Comparison of ENCODE assay signal across 50 mouse cellular contexts in genomic region chr5:129690528-129690927, GRCm38 (mm10). TPM values are rescaled to one million over a fixed set of nuclear protein-coding genes. Genes with fewer than 3 reads are reported as not detected.
"Had no signal": no experiment of that assay in that cellular context is flagged by ENCODE, and none has a peak within 500 bp of the region (broad histone marks: within the 10 kb centered on the region; RNA-seq: fewer than 3 reads in every experiment).

No protein-coding gene starts in this region.

- H3K9ac ChIP-seq: heart, embryonic 13.5 days; heart, embryonic 15.5 days; hindbrain, embryonic 12.5 days; hindbrain, embryonic 13.5 days; hindbrain, embryonic 14.5 days; hindbrain, embryonic 15.5 days; intestine, embryonic 15.5 days; kidney, embryonic 15.5 days had no signal

- H3K9me3 ChIP-seq: heart, embryonic 10.5 days; heart, embryonic 13.5 days; heart, embryonic 15.5 days; hindbrain, embryonic 10.5 days; hindbrain, embryonic 12.5 days; hindbrain, embryonic 13.5 days; hindbrain, embryonic 15.5 days; intestine, embryonic 15.5 days; kidney, embryonic 15.5 days had no signal

- H3K4me3 ChIP-seq: heart, embryonic 10.5 days; heart, embryonic 13.5 days; heart, embryonic 15.5 days; hindbrain, embryonic 10.5 days; hindbrain, embryonic 12.5 days; hindbrain, embryonic 13.5 days; hindbrain, embryonic 15.5 days; intestine, embryonic 15.5 days; kidney, embryonic 15.5 days; layer of hippocampus, adult 2 months had no signal

- ATAC-seq: hindbrain, embryonic 16.5 days; hindbrain, postnatal 0 days; inflammation-experienced regulatory T-cells, adult 6 months; intestine, embryonic 15.5 days; intestine, embryonic 16.5 days; intestine, postnatal 0 days had no signal

- H3K4me1 ChIP-seq: heart, embryonic 10.5 days; heart, embryonic 13.5 days; heart, embryonic 15.5 days; hindbrain, embryonic 10.5 days; hindbrain, embryonic 12.5 days; hindbrain, embryonic 13.5 days; hindbrain, embryonic 15.5 days; intestine, embryonic 15.5 days; kidney, embryonic 15.5 days had no signal

- DNase-seq: heart, postnatal 10 days; heart, postnatal 14 days; heart, postnatal 36 days; heart, postnatal 4 days; kidney, adult 11 months; kidney, adult 18-20 months; kidney, adult 2 months; kidney, adult 8-10 months; kidney, adult 9 months; kidney, postnatal 10 days; kidney, postnatal 14 days; kidney, postnatal 25 days; kidney, postnatal 36 days; kidney, postnatal 4 days; layer of hippocampus, adult 9-11 months; layer of hippocampus, postnatal 36 days had no signal

- H3K27me3 ChIP-seq: heart, embryonic 13.5 days; heart, embryonic 15.5 days; hindbrain, embryonic 12.5 days; hindbrain, embryonic 13.5 days; hindbrain, embryonic 15.5 days; intestine, embryonic 15.5 days; kidney, embryonic 15.5 days had no signal

- H3K27ac ChIP-seq: heart, embryonic 10.5 days; heart, embryonic 13.5 days; heart, embryonic 15.5 days; hindbrain, embryonic 10.5 days; hindbrain, embryonic 12.5 days; hindbrain, embryonic 13.5 days; hindbrain, embryonic 14.5 days; hindbrain, embryonic 15.5 days; hindbrain, postnatal 0 days; intestine, embryonic 15.5 days; kidney, embryonic 15.5 days; kidney, postnatal 0 days; layer of hippocampus, adult 2 months had no signal

- H3K4me2 ChIP-seq: heart, embryonic 11.5 days; heart, embryonic 13.5 days; heart, embryonic 15.5 days; hindbrain, embryonic 12.5 days; hindbrain, embryonic 13.5 days; hindbrain, embryonic 14.5 days; hindbrain, embryonic 15.5 days; intestine, embryonic 15.5 days; kidney, embryonic 15.5 days had no signal

- H3K36me3 ChIP-seq: heart, embryonic 10.5 days; heart, embryonic 13.5 days; heart, embryonic 15.5 days; hindbrain, embryonic 10.5 days; hindbrain, embryonic 12.5 days; hindbrain, embryonic 13.5 days; hindbrain, embryonic 15.5 days; intestine, embryonic 15.5 days; kidney, embryonic 15.5 days had no signal

RNA-seq across cellular contexts. Expression of gene Sept14, which starts 17.8 kb away (rescaled TPM):
- total RNA-seq: heart, adult 8-10 months; heart, postnatal 10 days; heart, postnatal 14 days; heart, postnatal 25 days; heart, postnatal 36 days; heart, postnatal 4 days; hematopoietic stem cell, adult 5-6 weeks; hindbrain, postnatal 0 days; layer of hippocampus, adult 18-20 months; layer of hippocampus, adult 2 months; layer of hippocampus, adult 8-10 months; layer of hippocampus, postnatal 10 days; layer of hippocampus, postnatal 14 days; layer of hippocampus, postnatal 25 days; layer of hippocampus, postnatal 36 days had no signal
- polyA plus RNA-seq: heart, embryonic 10.5 days; heart, embryonic 11.5 days; heart, embryonic 13.5 days; heart, embryonic 14.5 days; heart, embryonic 15.5 days; heart, embryonic 16.5 days; heart, postnatal 0 days; hindbrain, embryonic 10.5 days; hindbrain, embryonic 11.5 days; hindbrain, embryonic 12.5 days; hindbrain, embryonic 13.5 days; hindbrain, embryonic 14.5 days; hindbrain, embryonic 15.5 days; hindbrain, embryonic 16.5 days; hindbrain, postnatal 0 days; inflammation-experienced regulatory T-cells, adult 6 months; intestine, embryonic 14.5 days; intestine, embryonic 15.5 days; intestine, embryonic 16.5 days; intestine, postnatal 0 days; kidney, adult 2 months; kidney, embryonic 14.5 days; kidney, embryonic 15.5 days; kidney, embryonic 16.5 days; large intestine, adult 2 months had no signal
